Mouse (Mus musculus) 3T3-L1 (cell line): Measurements from ENCODE around the gene Sh3pxd2a.

Experiments
- DNase-seq: peaks from one replicate; pipeline ENCODE4 v3.0.0-alpha.2; 2015; ENCODE audit warnings: low read depth, low spot score

Gene Sh3pxd2a

GRCm38 (mm10) chr19:47439726-47440434 is 24.3 kb downstream of the Sh3pxd2a start:
- no peak for DNase-seq

GRCm38 (mm10) chr19:47438445-47438844 is 25.8 kb downstream of the Sh3pxd2a start:
- peak; percentile 93 for DNase-seq

- DNase-seq, result no peak
These were observed 27.2 kb downstream of the Sh3pxd2a start for GRCm38 (mm10) chr19:47437040-47437439.

- no peak for DNase-seq
These were observed 28.0 kb downstream of the Sh3pxd2a start for GRCm38 (mm10) chr19:47436236-47436635.

GRCm38 (mm10) chr19:47434655-47435054 is 29.5 kb downstream of the Sh3pxd2a start:
- no peak for DNase-seq

- no peak for DNase-seq
These were observed 31.9 kb downstream of the Sh3pxd2a start for GRCm38 (mm10) chr19:47432339-47432738.

GRCm38 (mm10) chr19:47431189-47431931 is 32.8 kb downstream of the Sh3pxd2a start:
- DNase-seq, result no peak

- DNase-seq, result no peak
These were observed 34.0 kb downstream of the Sh3pxd2a start for GRCm38 (mm10) chr19:47430160-47430559.

- DNase-seq, result no peak
These were observed 35.0 kb downstream of the Sh3pxd2a start for GRCm38 (mm10) chr19:47429245-47429644.

- no peak for DNase-seq
These were observed 35.4 kb downstream of the Sh3pxd2a start for GRCm38 (mm10) chr19:47428794-47429193.

- DNase-seq, result peak; percentile 27
These were observed 36.1 kb downstream of the Sh3pxd2a start for GRCm38 (mm10) chr19:47427841-47428789.

- no peak for DNase-seq
These were observed 40.6 kb downstream of the Sh3pxd2a start for GRCm38 (mm10) chr19:47423632-47424031.

GRCm38 (mm10) chr19:47421128-47421898 is 42.9 kb downstream of the Sh3pxd2a start:
- no peak for DNase-seq

- DNase-seq, result no peak
These were observed 43.7 kb downstream of the Sh3pxd2a start for GRCm38 (mm10) chr19:47420539-47420938.

GRCm38 (mm10) chr19:47419208-47419607 is 45.0 kb downstream of the Sh3pxd2a start:
- no peak for DNase-seq

GRCm38 (mm10) chr19:47416161-47416560 is 48.0 kb downstream of the Sh3pxd2a start:
- no peak for DNase-seq

GRCm38 (mm10) chr19:47414142-47414905 is 49.9 kb downstream of the Sh3pxd2a start:
- DNase-seq, result no peak

GRCm38 (mm10) chr19:47413458-47414005 is 50.7 kb downstream of the Sh3pxd2a start:
- no peak for DNase-seq

GRCm38 (mm10) chr19:47412566-47413248 is 51.5 kb downstream of the Sh3pxd2a start:
- DNase-seq, result no peak
